Mouse (Mus musculus): ENCODE data around the gene Nudt16l1.

The Nudt16l1 gene

DNA sequence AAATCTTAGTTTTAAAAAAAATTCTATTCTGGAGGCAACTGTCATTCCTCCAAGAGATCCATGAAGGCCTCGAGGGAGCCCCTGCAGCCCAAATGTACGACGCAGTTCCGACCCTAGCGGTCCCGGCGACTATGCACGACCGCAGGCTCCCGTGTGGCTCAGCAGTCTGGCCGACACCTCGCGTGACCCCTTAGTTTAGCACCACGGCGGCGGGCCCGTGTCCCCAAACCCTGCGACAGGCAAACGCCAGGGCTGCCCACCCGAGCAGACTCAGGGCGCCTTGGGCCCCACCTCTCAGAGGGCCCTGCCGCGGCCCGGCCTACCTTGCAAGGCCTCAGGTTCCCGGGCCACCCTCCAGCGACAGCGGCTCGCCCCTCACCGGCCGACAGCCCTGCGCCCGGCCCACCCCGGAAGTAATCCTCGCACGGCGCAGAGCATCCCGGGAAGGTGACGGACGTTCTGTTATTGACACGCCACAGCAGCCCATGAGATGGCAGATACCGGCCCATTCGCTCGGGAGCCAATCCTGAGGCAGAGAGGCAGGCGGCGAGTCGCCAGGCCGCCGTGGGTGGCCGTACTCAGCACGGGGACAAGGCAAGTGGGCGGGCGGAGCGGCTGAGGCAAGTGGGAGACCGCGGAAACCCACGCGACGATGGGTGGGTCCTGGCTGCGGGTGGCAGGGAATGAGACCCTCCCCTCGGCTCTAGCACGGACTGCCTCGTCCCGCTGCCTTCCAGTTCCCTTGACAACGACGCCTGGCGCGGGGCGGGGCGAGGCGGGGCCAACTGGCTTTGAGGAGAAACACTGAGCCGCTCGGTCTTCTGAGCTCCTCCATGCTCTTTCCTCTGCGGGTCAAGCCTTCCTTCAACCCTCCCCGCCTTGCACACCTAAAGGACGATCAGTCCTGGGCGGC is 25.5 kb downstream of the Nudt16l1 start, which contains the start of gene Anks3:
Anks3 (minus strand) TSS at position 409 of the 913 bp plus-strand sequence.
- peak; percentile 96 for DNase-seq

DNA sequence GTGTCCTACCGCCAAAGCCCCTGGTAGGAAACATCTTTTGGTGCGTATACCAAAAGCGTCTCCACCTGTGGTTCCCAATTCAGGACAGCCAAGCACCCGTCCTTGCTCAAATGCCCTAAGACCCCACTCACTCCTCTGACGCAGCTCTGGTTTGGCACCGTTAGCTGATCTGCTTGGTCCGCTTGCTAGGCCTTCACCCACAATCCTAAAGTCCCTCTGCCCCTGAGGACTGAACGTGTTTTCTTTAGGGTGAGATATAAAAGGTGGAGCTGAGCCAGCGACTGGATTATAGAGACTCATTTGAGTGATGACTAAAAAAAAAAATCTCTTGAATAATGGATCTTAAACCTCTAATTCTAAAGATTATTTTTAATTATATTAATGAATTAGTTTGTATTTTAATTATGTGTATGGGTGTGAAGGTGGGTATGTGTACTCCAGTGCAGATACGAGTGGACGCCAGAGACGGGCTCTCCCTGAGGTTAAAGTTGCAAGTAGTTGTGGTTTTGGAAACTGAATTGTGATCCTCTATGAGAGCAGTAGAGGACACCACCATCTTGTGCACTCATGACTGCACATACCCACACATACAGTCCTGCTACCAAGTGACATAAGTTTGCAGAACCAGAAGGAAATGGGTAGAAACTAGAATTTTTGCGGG is 26.3 kb downstream of the Nudt16l1 start:
- no peak for DNase-seq

DNA sequence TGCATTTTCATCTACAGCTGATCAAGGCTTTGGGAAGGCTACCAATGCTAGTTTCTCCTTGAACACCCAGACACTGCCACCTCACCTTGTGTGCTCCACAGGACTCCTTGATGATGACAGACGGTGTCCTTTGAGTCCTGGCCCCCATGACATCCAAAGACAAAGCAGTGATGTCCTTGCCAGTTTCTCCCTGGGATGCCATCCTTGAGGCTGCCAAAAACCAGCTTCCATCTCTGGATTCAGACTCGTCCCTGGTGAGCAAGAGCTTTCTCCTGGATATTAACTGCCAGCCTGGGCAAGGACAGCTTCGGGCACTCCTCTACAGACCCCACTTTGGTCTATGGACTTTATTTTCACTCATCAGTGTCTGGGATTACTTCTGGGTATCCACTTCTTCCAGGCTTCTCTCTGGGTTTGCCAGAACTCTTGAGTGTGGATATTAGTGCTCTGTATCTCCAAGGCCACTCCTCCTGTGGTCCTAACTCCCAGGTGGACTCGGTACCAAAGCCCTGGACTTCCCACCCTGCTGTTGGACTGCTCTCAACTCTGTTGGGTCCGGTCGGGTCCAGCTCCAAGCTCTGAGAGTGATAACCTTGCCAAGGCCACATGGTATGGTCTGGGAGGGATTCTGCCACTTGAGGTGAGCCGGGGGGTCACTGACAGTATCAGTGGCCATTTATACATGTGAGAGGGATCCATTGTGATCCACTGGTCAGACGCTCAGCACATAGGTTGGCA is 27.0 kb downstream of the Nudt16l1 start:
- DNase-seq, result no peak

GRCm38 (mm10) chr16:4968426-4968825 is 29.9 kb downstream of the Nudt16l1 start:
- peak; percentile 19 to 31 for DNase-seq

DNA sequence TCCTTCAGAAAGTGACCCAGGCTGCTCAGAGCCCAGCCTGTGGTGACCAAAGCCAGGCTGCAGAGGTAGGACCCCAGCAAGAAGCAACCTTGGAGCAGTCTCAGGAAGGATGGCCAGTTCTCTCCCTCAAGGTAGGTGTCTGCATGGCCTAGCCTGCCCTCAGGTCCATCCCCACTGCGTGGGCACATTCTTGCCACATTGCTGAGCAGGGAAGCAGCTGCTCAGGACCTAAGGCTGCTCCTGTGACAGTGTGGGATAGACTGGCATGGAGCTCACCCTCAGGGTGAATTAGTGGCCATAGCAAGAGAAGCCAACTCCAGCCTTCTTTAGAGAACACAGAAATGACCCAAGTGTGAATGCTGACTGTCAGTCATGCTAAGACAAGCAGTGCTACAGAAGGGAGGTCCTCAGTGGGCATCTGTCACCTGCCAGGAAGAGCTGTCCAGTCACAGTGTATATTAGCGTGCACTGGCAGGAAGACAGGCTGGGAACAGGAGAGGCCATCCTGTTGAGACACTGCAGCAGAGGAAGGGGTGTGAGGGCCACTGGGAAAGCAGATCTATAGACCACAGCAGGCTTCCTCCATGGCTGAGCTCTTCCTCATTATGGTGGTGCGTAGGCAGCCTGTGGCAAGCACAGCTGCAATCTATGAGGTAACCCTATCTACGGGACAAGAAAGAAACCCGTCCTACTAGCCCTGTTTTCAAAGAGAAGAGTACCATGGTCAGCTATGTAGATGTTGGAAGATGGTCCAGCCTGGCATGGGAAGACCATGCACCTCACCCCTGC is 30.7 kb downstream of the Nudt16l1 start:
- DNase-seq, result peak; percentile 34 to 36

DNA sequence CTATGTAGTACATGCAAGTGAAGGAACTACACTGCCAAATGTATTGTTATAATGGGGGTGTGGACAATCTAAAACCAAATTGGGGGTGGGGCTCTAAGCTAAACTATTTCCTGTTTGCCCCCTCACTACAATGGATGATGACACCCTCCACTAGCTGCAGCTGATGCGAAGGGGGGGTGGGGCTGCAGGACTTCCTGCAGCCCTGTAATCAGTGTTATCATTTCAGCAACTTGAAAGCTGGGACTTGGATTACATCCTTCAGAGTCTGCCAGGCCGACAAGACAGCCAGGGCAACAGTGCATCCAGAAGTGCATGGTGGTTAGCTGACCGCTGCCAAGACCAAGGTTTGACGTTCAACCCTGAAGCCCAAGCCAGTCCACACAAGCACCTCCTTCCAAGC is 33.1 kb downstream of the Nudt16l1 start:
- DNase-seq, result peak; percentile 26

DNA sequence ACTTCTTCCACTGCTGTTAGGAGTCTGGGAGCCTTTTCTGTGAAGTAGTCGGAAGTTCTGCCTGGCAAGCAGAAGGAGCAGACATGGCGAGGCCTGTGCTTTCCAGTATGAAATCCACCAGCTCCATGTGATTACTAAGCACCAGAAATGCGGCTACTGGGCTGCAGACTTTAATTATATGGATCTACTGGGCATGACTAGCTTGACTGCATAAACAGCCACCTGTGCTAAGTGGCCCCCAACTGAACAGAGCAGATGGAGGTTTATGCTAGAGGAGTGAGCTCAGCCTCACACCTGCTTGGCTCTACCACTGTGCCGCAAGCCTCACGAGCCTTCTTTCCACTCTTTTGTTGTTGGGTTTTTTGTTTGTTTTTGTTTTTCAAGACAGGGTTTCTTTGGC is 36.0 kb downstream of the Nudt16l1 start:
- no peak for DNase-seq

GRCm38 (mm10) chr16:4976180-4976579 is 37.6 kb downstream of the Nudt16l1 start:
- no peak for DNase-seq

DNA sequence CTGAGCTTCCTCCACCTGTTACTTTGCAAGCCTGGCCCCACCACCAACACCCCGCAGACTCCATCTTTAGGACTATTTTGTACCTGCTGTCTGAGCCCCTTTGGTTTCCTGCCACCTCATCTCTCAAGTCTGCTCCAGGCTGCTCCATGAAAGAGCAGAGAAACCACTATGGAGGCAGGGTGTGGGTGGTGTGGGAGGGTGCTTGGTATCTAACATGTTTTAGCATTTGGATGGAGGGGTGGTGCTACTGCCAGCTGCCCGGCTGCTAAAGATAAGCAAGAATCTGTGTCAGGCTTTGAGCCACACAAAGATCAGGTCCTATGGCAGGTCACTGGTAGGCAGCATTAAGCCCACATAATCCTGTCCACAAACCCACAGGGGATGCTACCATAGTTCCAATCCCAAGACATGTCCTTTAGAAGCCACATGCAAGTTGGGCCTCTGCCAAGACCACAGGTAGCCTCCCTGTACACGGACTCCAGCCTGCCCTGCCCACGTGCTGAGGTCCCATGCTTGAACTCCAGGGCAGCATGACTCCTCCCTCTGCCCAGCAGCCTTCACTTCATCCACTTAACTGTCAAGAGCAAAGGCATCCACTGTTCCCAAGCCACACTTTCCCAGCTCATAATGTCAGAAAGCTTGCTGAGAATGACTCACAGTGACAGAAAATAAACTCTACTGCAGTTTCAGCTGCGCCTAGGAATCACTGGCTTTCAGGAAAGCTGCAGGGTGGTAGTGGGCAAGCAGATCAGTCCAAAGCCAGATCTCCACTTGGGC is 39.9 kb downstream of the Nudt16l1 start:
- DNase-seq, result no peak

DNA sequence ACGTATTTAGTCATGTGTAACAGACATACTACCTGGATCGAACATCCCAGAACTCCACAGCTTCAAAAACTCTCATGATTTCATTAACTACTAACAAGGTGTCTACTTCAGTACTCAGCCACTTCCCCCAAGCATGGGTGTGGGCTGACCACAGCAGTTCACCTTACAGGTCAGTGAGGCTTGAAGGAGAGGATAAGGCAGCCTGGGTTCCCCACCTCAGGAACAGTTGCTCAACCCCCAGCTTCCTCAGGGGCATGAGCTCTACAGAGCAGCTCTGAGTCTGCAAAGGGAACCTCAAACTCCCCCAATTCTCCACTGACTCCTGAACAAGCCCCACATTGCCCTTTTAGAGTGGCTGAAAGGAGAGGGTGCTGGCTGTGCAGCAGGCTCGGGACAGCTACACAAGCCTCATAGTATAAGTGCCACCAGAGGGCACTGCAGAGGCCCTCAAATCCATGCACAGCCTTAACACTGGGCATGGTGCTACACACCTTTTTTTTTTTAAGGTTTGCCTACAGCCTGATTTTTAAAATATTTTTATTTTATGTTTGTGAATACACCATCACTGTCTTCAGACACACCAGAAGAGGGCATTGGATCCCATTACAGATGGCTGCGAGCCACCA is 41.3 kb downstream of the Nudt16l1 start:
- DNase-seq, result peak; percentile 54 to 56

DNA sequence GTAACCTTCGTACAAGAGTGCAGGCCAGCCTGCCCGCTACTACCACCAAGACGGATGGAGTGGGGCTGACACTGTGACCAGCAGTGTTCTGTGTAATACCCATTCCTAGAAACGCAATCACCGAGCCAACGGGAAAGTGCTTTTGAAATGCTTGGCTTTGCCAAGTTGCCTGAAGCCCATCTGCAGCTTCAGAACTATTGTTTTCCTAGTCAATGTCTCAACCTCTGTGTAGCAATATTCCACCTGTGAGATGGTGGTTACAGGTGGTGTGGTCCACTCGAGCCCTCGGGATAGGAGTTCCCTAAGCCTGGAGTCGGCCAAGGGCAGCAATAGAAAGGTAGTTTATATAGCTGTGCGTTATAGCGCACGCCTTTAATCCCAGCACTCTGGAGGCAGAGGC is 46.2 kb downstream of the Nudt16l1 start:
- DNase-seq, result no peak
